Mouse (Mus musculus) right cerebral cortex, postnatal 10 days (tissue): ENCODE measurements around the gene Gmds.

Experiments used
- DNase-seq, 2 experiments: peaks; one replicate each; pipeline ENCODE4 v3.0.0; 2021; ENCODE audit warnings: low spot score in 2 of 2

Gene Gmds

GRCm38 (mm10) chr13:31784757-31785156, 553.8 kb downstream of the Gmds start:
- no peak for DNase-seq

DNA sequence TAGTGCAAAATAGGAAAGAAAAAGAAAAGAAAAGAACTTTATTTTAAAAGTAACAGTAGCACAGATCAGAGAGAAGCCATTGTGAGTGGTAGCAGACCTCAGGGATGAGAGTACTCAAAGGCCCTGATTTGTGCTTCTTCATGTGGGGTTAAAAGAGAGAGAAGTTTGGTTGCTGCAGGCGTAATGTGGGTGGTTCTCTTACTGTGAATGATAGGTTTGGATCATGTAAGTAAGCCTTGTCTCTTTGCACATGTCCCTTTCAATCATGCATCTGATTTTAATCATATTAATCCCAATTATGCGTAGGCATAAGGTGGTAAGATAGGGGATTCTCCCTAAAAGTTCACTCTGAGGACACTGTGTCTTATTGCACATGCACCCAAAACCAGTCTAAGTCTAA, 556.5 kb downstream of the Gmds start:
- DNase-seq: no peak

GRCm38 (mm10) chr13:31780299-31780698, 558.2 kb downstream of the Gmds start:
- no peak for DNase-seq

DNA sequence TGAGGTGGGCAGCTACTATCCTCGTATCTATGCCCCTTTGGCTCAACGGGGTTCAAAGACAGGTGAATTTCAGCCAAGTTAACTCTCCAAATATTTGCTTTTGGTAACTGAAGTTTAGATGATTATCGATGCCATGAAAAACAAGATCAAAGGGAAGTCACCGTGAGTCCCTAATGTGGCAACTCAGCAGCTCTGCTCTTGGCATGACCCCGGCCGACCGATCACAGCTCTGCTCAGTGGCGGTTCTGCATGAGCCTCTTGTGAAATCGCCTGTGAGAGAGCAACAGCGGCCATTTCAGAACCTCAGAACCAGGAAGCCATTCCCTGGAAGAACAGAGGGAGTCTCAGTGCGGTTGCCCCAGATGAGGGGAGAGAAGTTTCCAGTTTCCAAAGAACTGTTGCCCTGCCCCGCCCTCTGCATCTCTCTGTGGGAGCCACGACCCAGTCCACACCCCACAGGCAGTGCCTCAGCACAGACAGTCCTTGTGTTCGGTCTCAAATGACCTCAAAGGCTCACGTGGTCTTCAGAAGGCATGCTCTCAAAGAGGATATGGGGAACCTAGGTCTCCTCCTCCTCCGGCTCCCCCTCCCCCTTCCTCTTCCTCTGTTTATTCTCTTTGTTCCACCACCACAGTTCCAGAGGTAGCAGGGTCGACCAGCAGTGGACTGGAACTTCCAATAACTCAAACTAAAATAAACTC, 559.1 kb downstream of the Gmds start:
- no peak for DNase-seq

GRCm38 (mm10) chr13:31775762-31776161, 562.8 kb downstream of the Gmds start:
- no peak for DNase-seq

DNA sequence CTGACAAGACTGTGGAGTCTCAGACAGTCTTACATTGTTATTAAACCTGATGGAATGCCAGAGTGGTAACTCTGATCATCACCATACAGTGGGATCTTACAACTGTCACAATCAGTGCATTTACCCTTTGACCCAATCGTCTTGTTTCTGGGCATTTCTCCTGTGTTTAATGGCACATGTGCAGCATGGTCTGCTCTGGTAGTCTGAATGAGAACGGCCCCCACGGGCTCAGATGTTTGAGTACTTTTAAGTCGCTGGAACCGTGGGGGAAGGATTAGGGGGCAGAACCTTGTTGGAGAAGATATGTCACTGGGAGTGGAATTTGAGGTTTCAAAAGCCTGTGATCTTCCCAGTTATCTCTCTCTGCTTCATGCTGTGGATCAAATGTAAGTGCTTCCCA, 565.7 kb downstream of the Gmds start:
- no peak for DNase-seq
